Mouse (Mus musculus): ENCODE data around the gene Olfr403. TPM values are rescaled to one million over a fixed set of nuclear protein-coding genes. Genes with fewer than 3 reads are reported as not detected.

The Olfr403 gene
- total and polyA plus RNA-seq, 3 experiments = not detected

DNA sequence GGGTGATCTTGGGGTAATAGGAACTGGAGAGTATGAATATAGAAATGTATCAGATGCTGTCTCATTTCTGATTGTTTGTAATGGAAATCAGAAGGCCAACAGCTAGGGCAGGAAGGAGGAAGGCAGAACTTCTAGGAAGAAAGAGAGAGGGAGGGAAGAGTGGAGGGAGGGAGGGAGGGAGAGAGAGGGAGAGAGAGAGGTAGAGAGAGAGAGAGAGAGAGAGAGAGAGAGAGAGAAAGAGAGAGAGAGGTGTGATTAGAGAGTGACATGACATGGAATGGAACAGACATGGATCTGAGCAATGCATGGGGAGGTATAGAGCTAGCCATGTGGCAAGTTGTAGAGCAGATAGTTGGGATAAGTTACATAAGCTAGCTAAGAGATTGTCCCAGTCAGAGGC lies 17.3 kb upstream of the Olfr403 start:
- H3K4me3 ChIP-seq (ENCODE audit: control insufficient read depth in 1 of 2, insufficient read depth in 1 of 2, low read depth in 2 of 2, low read length in 2 of 2) = no peak overlapping the region
- H3K79me2 ChIP-seq (ENCODE audit: control insufficient read depth, insufficient read depth, low read length, poor library complexity) = no peaks in the 10 kb centered on the region
- H3K27ac ChIP-seq (ENCODE audit: control insufficient read depth, low read depth, low read length) = no peak overlapping the region
- DNase-seq (ENCODE audit: low read depth, low spot score) = no peak
- H3K9me3 ChIP-seq (replicated peaks; ENCODE audit: insufficient read depth, low read length) = no peaks in the 10 kb centered on the region
- no peaks in the 10 kb centered on the region for H3K4me1 ChIP-seq (ENCODE audit: control insufficient read depth in 1 of 2, insufficient read depth in 2 of 2, low read length in 2 of 2)
- H3K27me3 ChIP-seq (ENCODE audit: control insufficient read depth in 1 of 2, insufficient read depth in 2 of 2, low read length in 2 of 2) = no peaks in the 10 kb centered on the region
- H3K9ac ChIP-seq (ENCODE audit: control insufficient read depth, low read depth, low read length, poor library complexity, severe bottlenecking) = no peak overlapping the region
- H3K36me3 ChIP-seq (ENCODE audit: control insufficient read depth in 1 of 2, insufficient read depth in 2 of 2, low read length in 2 of 2) = no peaks in the 10 kb centered on the region
- TF ChIP-seq KAT2A (conservative IDR thresholded peaks at IDR 0.05; ENCODE audit: low read depth, low read length) (no peak), GATA1 (IDR thresholded peaks at IDR 0.05; ENCODE audit: low read depth, low read length) (no peak), MYC (IDR thresholded peaks at IDR 0.05; ENCODE audit: low read depth, low read length) (no peak), RAD21 (IDR thresholded peaks at IDR 0.05; ENCODE audit: low read depth, low read length) (no peak), NRF1 (IDR thresholded peaks at IDR 0.05; ENCODE audit: insufficient read depth, low read depth, low read length, poor library complexity, severe bottlenecking) (no peak), CTCF (IDR thresholded peaks at IDR 0.05 in 2 of 3, conservative IDR thresholded peaks at IDR 0.05 in 1 of 3; ENCODE audit: control insufficient read depth in 1 of 3, insufficient read depth in 1 of 3, low read depth in 2 of 3, low read length in 3 of 3, poor library complexity in 1 of 3, severe bottlenecking in 1 of 3) (no peak), ZNF384 (IDR thresholded peaks at IDR 0.05; ENCODE audit: low read depth, low read length) (no peak), MAZ (IDR thresholded peaks at IDR 0.05; ENCODE audit: low read depth, low read length) (no peak), MAFK (IDR thresholded peaks at IDR 0.05; ENCODE audit: borderline replicate concordance, low read depth, low read length) (no peak), ZKSCAN1 (IDR thresholded peaks at IDR 0.05; ENCODE audit: low read depth, low read length) (no peak)

- TF ChIP-seq MAZ (IDR thresholded peaks at IDR 0.05; ENCODE audit: low read depth, low read length) (no peak), TAL1 (IDR thresholded peaks at IDR 0.05; ENCODE audit: low read length) (no peak), CHD1 (IDR thresholded peaks at IDR 0.05; ENCODE audit: low read depth, low read length) (no peak), JUND (IDR thresholded peaks at IDR 0.05; ENCODE audit: low read depth, low read length) (no peak), NRF1 (IDR thresholded peaks at IDR 0.05; ENCODE audit: insufficient read depth, low read depth, low read length, poor library complexity, severe bottlenecking) (no peak), POLR2AphosphoS2 (IDR thresholded peaks at IDR 0.05; ENCODE audit: low read length) (no peak), USF1 (IDR thresholded peaks at IDR 0.05; ENCODE audit: low read depth, low read length) (no peak)
- H3K27ac ChIP-seq (ENCODE audit: control insufficient read depth, low read depth, low read length) = no peak overlapping the region
- no peak overlapping the region for H3K9ac ChIP-seq (ENCODE audit: control insufficient read depth, low read depth, low read length, poor library complexity, severe bottlenecking)
- H3K9me3 ChIP-seq (replicated peaks; ENCODE audit: insufficient read depth, low read length) = no peaks in the 10 kb centered on the region
- DNase-seq (ENCODE audit: low read depth, low spot score) = no peak
- H3K36me3 ChIP-seq (ENCODE audit: control insufficient read depth in 1 of 2, insufficient read depth in 2 of 2, low read length in 2 of 2) = no peaks in the 10 kb centered on the region
- no peaks in the 10 kb centered on the region for H3K79me2 ChIP-seq (ENCODE audit: control insufficient read depth, insufficient read depth, low read length, poor library complexity)
- no peaks in the 10 kb centered on the region for H3K4me1 ChIP-seq (ENCODE audit: control insufficient read depth in 1 of 2, insufficient read depth in 2 of 2, low read length in 2 of 2)
- H3K4me3 ChIP-seq (ENCODE audit: control insufficient read depth in 1 of 2, insufficient read depth in 1 of 2, low read depth in 2 of 2, low read length in 2 of 2) = no peak overlapping the region
- H3K27me3 ChIP-seq (ENCODE audit: control insufficient read depth in 1 of 2, insufficient read depth in 2 of 2, low read length in 2 of 2) = no peaks in the 10 kb centered on the region
Observed at GRCm38 (mm10) chr11:74183168-74183567, 2.9 kb upstream of the Olfr403 start.

GRCm38 (mm10) chr11:74183745-74184144 lies 2.3 kb upstream of the Olfr403 start:
- Histone ChIP-seq H3K79me2 (ENCODE audit: control insufficient read depth, insufficient read depth, low read length, poor library complexity) (no peaks in the 10 kb centered on the region), H3K27ac (ENCODE audit: control insufficient read depth, low read depth, low read length) (no peak overlapping the region), H3K9ac (ENCODE audit: control insufficient read depth, low read depth, low read length, poor library complexity, severe bottlenecking) (no peak overlapping the region), H3K27me3 (ENCODE audit: control insufficient read depth in 1 of 2, insufficient read depth in 2 of 2, low read length in 2 of 2) (no peaks in the 10 kb centered on the region), H3K36me3 (ENCODE audit: control insufficient read depth in 1 of 2, insufficient read depth in 2 of 2, low read length in 2 of 2) (no peaks in the 10 kb centered on the region), H3K9me3 (replicated peaks; ENCODE audit: insufficient read depth, low read length) (no peaks in the 10 kb centered on the region), H3K4me1 (ENCODE audit: control insufficient read depth in 1 of 2, insufficient read depth in 2 of 2, low read length in 2 of 2) (no peaks in the 10 kb centered on the region), H3K4me3 (ENCODE audit: control insufficient read depth in 1 of 2, insufficient read depth in 1 of 2, low read depth in 2 of 2, low read length in 2 of 2) (no peak overlapping the region)
- TF ChIP-seq ZKSCAN1 (IDR thresholded peaks at IDR 0.05; ENCODE audit: low read depth, low read length) (no peak), ZC3H11A (IDR thresholded peaks at IDR 0.05; ENCODE audit: low read depth, low read length) (no peak), BHLHE40 (IDR thresholded peaks at IDR 0.05; ENCODE audit: borderline replicate concordance, low read depth, low read length) (no peak), EP300 (IDR thresholded peaks at IDR 0.05; ENCODE audit: low read depth in 1 of 2, low read length in 2 of 2) (no peak), USF1 (IDR thresholded peaks at IDR 0.05; ENCODE audit: low read depth, low read length) (no peak), SMC3 (IDR thresholded peaks at IDR 0.05; ENCODE audit: low read depth, low read length) (no peak), TAL1 (IDR thresholded peaks at IDR 0.05; ENCODE audit: low read length) (no peak), MAZ (IDR thresholded peaks at IDR 0.05; ENCODE audit: low read depth, low read length) (no peak), MAFK (IDR thresholded peaks at IDR 0.05; ENCODE audit: borderline replicate concordance, low read depth, low read length) (no peak), NRF1 (IDR thresholded peaks at IDR 0.05; ENCODE audit: insufficient read depth, low read depth, low read length, poor library complexity, severe bottlenecking) (no peak), GABPA (IDR thresholded peaks at IDR 0.05; ENCODE audit: low read depth, low read length) (no peak), POLR2AphosphoS5 (IDR thresholded peaks at IDR 0.05; ENCODE audit: borderline replicate concordance, low read depth, low read length) (no peak), SIN3A (IDR thresholded peaks at IDR 0.05; ENCODE audit: low read length) (no peak)
- no peak for DNase-seq (ENCODE audit: low read depth, low spot score)
